Mouse (Mus musculus) adrenal gland, adult (tissue): ENCODE results near the gene Myh7.
"Not testable (repeated sequence)": the region's sequence is repeated elsewhere in the genome, so short reads cannot be mapped to it uniquely, and the experiment has no call there.

Experiments
- DNase-seq, 2 experiments: peaks; one replicate each; pipeline ENCODE4 v3.0.0; 2022 to 2023; ENCODE audit warnings: low spot score in 1 of 2; ENCODE audit not compliant: inconsistent age in 2 of 2

Myh7 gene

GRCm38 (mm10) chr14:55003878-55004855 is 9.7 kb upstream of the Myh7 start:
- DNase-seq, result peak in 1 of 2 experiments; percentile 72

- DNase-seq, result no peak
Observed at GRCm38 (mm10) chr14:55002687-55003120, 8.3 kb upstream of the Myh7 start.

- peak in 1 of 2 experiments; percentile 70 for DNase-seq
Observed at GRCm38 (mm10) chr14:55001938-55002686, 7.7 kb upstream of the Myh7 start.

- DNase-seq, result no peak
Observed at GRCm38 (mm10) chr14:55001446-55001845, 7.0 kb upstream of the Myh7 start.

GRCm38 (mm10) chr14:55000814-55001213 is 6.4 kb upstream of the Myh7 start:
- DNase-seq, result no peak

- DNase-seq, result not testable (repeated sequence)
Observed at GRCm38 (mm10) chr14:54999868-55000267, 5.4 kb upstream of the Myh7 start.

- no peak for DNase-seq
Observed at GRCm38 (mm10) chr14:54998680-54999079, 4.3 kb upstream of the Myh7 start.

GRCm38 (mm10) chr14:54997297-54997696 is 2.9 kb upstream of the Myh7 start:
- no peak for DNase-seq

- DNase-seq, result no peak
Observed at GRCm38 (mm10) chr14:54996793-54997192, 2.4 kb upstream of the Myh7 start.

GRCm38 (mm10) chr14:54995457-54996138 is 1.2 kb upstream of the Myh7 start:
- no peak for DNase-seq

- no peak for DNase-seq
Observed at GRCm38 (mm10) chr14:54994869-54995186, 402 bp upstream of the Myh7 start.

GRCm38 (mm10) chr14:54993636-54994035 is 790 bp downstream of the Myh7 start:
- DNase-seq, result no peak

GRCm38 (mm10) chr14:54992196-54992595 is 2.2 kb downstream of the Myh7 start:
- DNase-seq, result no peak

GRCm38 (mm10) chr14:54989886-54990441 is 4.5 kb downstream of the Myh7 start:
- DNase-seq, result no peak

- DNase-seq, result no peak
Observed at GRCm38 (mm10) chr14:54988882-54989281, 5.5 kb downstream of the Myh7 start.

GRCm38 (mm10) chr14:54988350-54988874 is 6.0 kb downstream of the Myh7 start:
- DNase-seq, result not testable (repeated sequence)

GRCm38 (mm10) chr14:54981934-54982333 is 12.5 kb downstream of the Myh7 start:
- DNase-seq, result no peak

GRCm38 (mm10) chr14:54978664-54979063 is 15.8 kb downstream of the Myh7 start:
- DNase-seq, result no peak

GRCm38 (mm10) chr14:54976633-54977032 is 17.8 kb downstream of the Myh7 start, which contains the start of gene Gm17428:
Gene Gm17428, plus strand, starts transcription at chr14:54976933.
- no peak for DNase-seq

GRCm38 (mm10) chr14:54974068-54974791 is 20.2 kb downstream of the Myh7 start:
- DNase-seq, result no peak
